Mouse (Mus musculus) spleen, adult 2 months (tissue): ENCODE data around the gene Ptprt.

Experiments
- CTCF ChIP-seq: fragments of 200-500 bp; IDR thresholded peaks from 2 replicates; pipeline ENCODE4 v1.5.1; 2011; ENCODE audit warnings: mild to moderate bottlenecking, inconsistent platforms; ENCODE audit not compliant: insufficient read depth, insufficient read length, insufficient replicate concordance; ENCODE audit errors: extremely low read depth
- POLR2A ChIP-seq: fragments of 200-500 bp; IDR thresholded peaks from 2 replicates; pipeline ENCODE4 v1.6.1; 2011; ENCODE audit warnings: low read depth, low read length, inconsistent platforms

DNA sequence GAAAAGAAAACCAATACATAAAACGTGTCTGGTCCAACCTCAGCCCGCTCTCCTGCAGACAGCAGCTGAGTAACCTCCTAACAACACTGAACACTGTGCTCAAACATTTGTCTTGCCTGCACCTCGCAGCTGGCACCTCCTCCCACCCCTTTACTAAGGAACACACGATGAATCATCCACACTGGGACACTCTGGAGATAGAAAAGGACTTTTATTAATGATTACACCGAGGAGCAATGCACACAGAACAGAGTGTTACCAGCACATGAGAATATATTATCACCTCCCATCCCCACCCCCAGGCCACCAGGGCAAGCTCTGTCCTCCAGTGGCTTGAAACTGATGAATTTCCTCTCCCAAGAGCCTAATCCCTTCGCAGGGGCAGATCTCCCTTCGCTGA, 230.8 kb downstream of the Ptprt start:
- TF ChIP-seq CTCF, result no peak
- no peak for TF ChIP-seq POLR2A
